Mouse (Mus musculus) MEL (cell line): ENCODE measurements at regions not wholly inside any gene's neighbourhood (a gene's known extent, or its start where the extent isn't known, plus 50 kb on each side); places are given as distances from the start of the nearest gene placed in this dataset.
A peak's percentile ranks its signal among the peaks of the same experiment; 100 is the strongest.

ENCODE experiments used
- DNase-seq: peaks from one replicate; pipeline ENCODE4 v3.0.0; 2011; ENCODE audit warnings: low read depth, low spot score
- H3K27ac ChIP-seq: 2 replicates; pipeline ENCODE4 v1.5.1; 2012; ENCODE audit warnings: low read depth, mild to moderate bottlenecking, control low read depth, low read length, moderate library complexity; ENCODE audit not compliant: control insufficient read depth
- H3K27me3 ChIP-seq, 2 experiments: fragments of 150-350 bp in 1 of 2; sonication (generic) in 1 of 2; 2 replicates each; pipeline ENCODE4 v1.6.1; 2012; ENCODE audit warnings: low read length in 2 of 2, mild to moderate bottlenecking in 2 of 2, improper control_type of control experiment in 1 of 2, moderate library complexity in 1 of 2; ENCODE audit not compliant: insufficient read depth in 2 of 2, control insufficient read depth in 1 of 2
- H3K36me3 ChIP-seq, 2 experiments: 2 replicates each; pipeline ENCODE4 v1.6.1; 2012 to 2014; ENCODE audit warnings: low read length in 2 of 2, improper control_type of control experiment in 1 of 2, inconsistent platforms in 1 of 2, mild to moderate bottlenecking in 1 of 2; ENCODE audit not compliant: insufficient read depth in 2 of 2, control insufficient read depth in 1 of 2
- H3K4me1 ChIP-seq, 2 experiments: fragments of 150-350 bp in 1 of 2; sonication (generic) in 1 of 2; 2 replicates each; pipeline ENCODE4 v1.6.1; 2012; ENCODE audit warnings: low read length in 2 of 2, improper control_type of control experiment in 1 of 2, mild to moderate bottlenecking in 1 of 2; ENCODE audit not compliant: insufficient read depth in 2 of 2, control insufficient read depth in 1 of 2
- H3K4me3 ChIP-seq, 2 experiments: fragments of 150-350 bp in 1 of 2; sonication (generic) in 1 of 2; 2 replicates each; pipeline ENCODE4 v1.5.1; 2012; ENCODE audit warnings: low read depth in 2 of 2, low read length in 2 of 2, mild to moderate bottlenecking in 2 of 2, moderate library complexity in 2 of 2, control low read depth in 1 of 2, improper control_type of control experiment in 1 of 2; ENCODE audit not compliant: control insufficient read depth in 1 of 2, insufficient read depth in 1 of 2
- H3K79me2 ChIP-seq: 2 replicates; pipeline ENCODE4 v1.6.1; 2012; ENCODE audit warnings: mild to moderate bottlenecking, low read length, moderate library complexity; ENCODE audit not compliant: control insufficient read depth, poor library complexity, insufficient read depth
- H3K9ac ChIP-seq: 2 replicates; pipeline ENCODE4 v1.6.1; 2012; ENCODE audit warnings: low read depth, mild to moderate bottlenecking, control low read depth, low read length, moderate library complexity; ENCODE audit not compliant: control insufficient read depth, poor library complexity, severe bottlenecking
- H3K9me3 ChIP-seq: fragments of 150-350 bp; sonication (generic); replicated peaks from 2 replicates; pipeline ENCODE4 v1.6.1; 2012; ENCODE audit warnings: mild to moderate bottlenecking, low read length, improper control_type of control experiment, moderate library complexity; ENCODE audit not compliant: insufficient read depth
- CTCF ChIP-seq, 3 experiments: IDR thresholded peaks in 2 of 3; conservative IDR thresholded peaks in 1 of 3; 2 replicates each; pipeline ENCODE4 v1.5.1; 2011 to 2012; ENCODE audit warnings: low read length in 3 of 3, low read depth in 2 of 3, mild to moderate bottlenecking in 2 of 3, improper control_type of control experiment in 1 of 3, inconsistent platforms in 1 of 3, mixed read lengths in 1 of 3, moderate library complexity in 1 of 3; ENCODE audit not compliant: control insufficient read depth in 1 of 3, insufficient read depth in 1 of 3, poor library complexity in 1 of 3, severe bottlenecking in 1 of 3
- E2F4 ChIP-seq: IDR thresholded peaks from 2 replicates; pipeline ENCODE4 v1.6.1; 2011; ENCODE audit warnings: low read depth, low read length, improper control_type of control experiment, borderline replicate concordance
- EP300 ChIP-seq, 2 experiments: IDR thresholded peaks; 2 replicates each; pipeline ENCODE4 v1.6.1; 2011; ENCODE audit warnings: improper control_type of control experiment in 2 of 2, low read length in 2 of 2, low read depth in 1 of 2, mild to moderate bottlenecking in 1 of 2
- ETS1 ChIP-seq: IDR thresholded peaks from 2 replicates; pipeline ENCODE4 v1.6.1; 2012; ENCODE audit warnings: low read depth, mild to moderate bottlenecking, inconsistent platforms, low read length, improper control_type of control experiment, moderate library complexity
- GABPA ChIP-seq: IDR thresholded peaks from 2 replicates; pipeline ENCODE4 v1.6.1; 2012; ENCODE audit warnings: low read depth, mild to moderate bottlenecking, inconsistent platforms, low read length, improper control_type of control experiment, moderate library complexity
- JUND ChIP-seq: IDR thresholded peaks from 2 replicates; pipeline ENCODE4 v1.6.1; 2011; ENCODE audit warnings: low read depth, mild to moderate bottlenecking, improper control_type of control experiment, low read length
- MAZ ChIP-seq: IDR thresholded peaks from 2 replicates; pipeline ENCODE4 v1.6.1; 2012; ENCODE audit warnings: low read depth, mild to moderate bottlenecking, inconsistent platforms, low read length, improper control_type of control experiment
- MEF2A ChIP-seq: IDR thresholded peaks from 2 replicates; pipeline ENCODE4 v1.6.1; 2014; ENCODE audit warnings: low read depth, mild to moderate bottlenecking, inconsistent platforms, low read length, improper control_type of control experiment; ENCODE audit not compliant: poor library complexity, insufficient replicate concordance, severe bottlenecking; ENCODE audit errors: extremely low read depth
- MYB ChIP-seq: IDR thresholded peaks from 2 replicates; pipeline ENCODE4 v1.6.1; 2011; ENCODE audit warnings: mild to moderate bottlenecking, low read depth, low read length, improper control_type of control experiment
- MYC ChIP-seq: IDR thresholded peaks from 2 replicates; pipeline ENCODE4 v1.6.1; 2011; ENCODE audit warnings: low read depth, mild to moderate bottlenecking, low read length, improper control_type of control experiment, moderate library complexity
- NELFE ChIP-seq: IDR thresholded peaks from 2 replicates; pipeline ENCODE4 v1.6.1; 2011; ENCODE audit warnings: low read depth, low read length, improper control_type of control experiment
- NRF1 ChIP-seq: IDR thresholded peaks from 2 replicates; pipeline ENCODE4 v1.6.1; 2014; ENCODE audit warnings: low read depth, mild to moderate bottlenecking, inconsistent platforms, low read length, improper control_type of control experiment, moderate library complexity; ENCODE audit not compliant: poor library complexity, insufficient read depth, severe bottlenecking
- POLR2A ChIP-seq, 2 experiments: IDR thresholded peaks; 2 replicates each; pipeline ENCODE4 v1.6.1; 2011 to 2012; ENCODE audit warnings: low read length in 2 of 2, mild to moderate bottlenecking in 2 of 2, control low read depth in 1 of 2, improper control_type of control experiment in 1 of 2, low read depth in 1 of 2, moderate library complexity in 1 of 2; ENCODE audit not compliant: control insufficient read depth in 1 of 2, insufficient read depth in 1 of 2, poor library complexity in 1 of 2
- POLR2AphosphoS2 ChIP-seq: IDR thresholded peaks from 2 replicates; pipeline ENCODE4 v1.6.1; 2011; ENCODE audit warnings: low read length, improper control_type of control experiment
- POLR2AphosphoS5 ChIP-seq: IDR thresholded peaks from 2 replicates; pipeline ENCODE4 v1.6.1; 2012; ENCODE audit warnings: low read depth, borderline replicate concordance, mild to moderate bottlenecking, inconsistent platforms, low read length, moderate library complexity, mixed read lengths
- RAD21 ChIP-seq: IDR thresholded peaks from 2 replicates; pipeline ENCODE4 v1.6.1; 2011; ENCODE audit warnings: mild to moderate bottlenecking, low read depth, low read length, improper control_type of control experiment
- RCOR1 ChIP-seq: IDR thresholded peaks from 2 replicates; pipeline ENCODE4 v1.6.1; 2012; ENCODE audit warnings: low read depth, mild to moderate bottlenecking, inconsistent platforms, low read length, improper control_type of control experiment
- SMC3 ChIP-seq: IDR thresholded peaks from 2 replicates; pipeline ENCODE4 v1.6.1; 2011; ENCODE audit warnings: low read depth, low read length, improper control_type of control experiment
- TAL1 ChIP-seq: IDR thresholded peaks from 2 replicates; pipeline ENCODE4 v1.6.1; 2012; ENCODE audit warnings: mild to moderate bottlenecking, inconsistent platforms, low read length, moderate library complexity, mixed read lengths
- TCF12 ChIP-seq: IDR thresholded peaks from 2 replicates; pipeline ENCODE4 v1.6.1; 2014; ENCODE audit warnings: low read depth, mild to moderate bottlenecking, inconsistent platforms, low read length, improper control_type of control experiment, moderate library complexity
- USF1 ChIP-seq: IDR thresholded peaks from 2 replicates; pipeline ENCODE4 v1.6.1; 2014; ENCODE audit warnings: low read depth, mild to moderate bottlenecking, inconsistent platforms, low read length, improper control_type of control experiment, moderate library complexity
- USF2 ChIP-seq, 2 experiments: IDR thresholded peaks; 2 replicates each; pipeline ENCODE4 v1.6.1; 2011 to 2012; ENCODE audit warnings: improper control_type of control experiment in 2 of 2, low read length in 2 of 2, borderline replicate concordance in 1 of 2, inconsistent platforms in 1 of 2, low read depth in 1 of 2, mild to moderate bottlenecking in 1 of 2; ENCODE audit not compliant: insufficient read depth in 1 of 2
- ZMIZ1 ChIP-seq: IDR thresholded peaks from 2 replicates; pipeline ENCODE4 v1.6.1; 2012; ENCODE audit warnings: low read depth, mild to moderate bottlenecking, inconsistent platforms, low read length, improper control_type of control experiment, moderate library complexity

DNA sequence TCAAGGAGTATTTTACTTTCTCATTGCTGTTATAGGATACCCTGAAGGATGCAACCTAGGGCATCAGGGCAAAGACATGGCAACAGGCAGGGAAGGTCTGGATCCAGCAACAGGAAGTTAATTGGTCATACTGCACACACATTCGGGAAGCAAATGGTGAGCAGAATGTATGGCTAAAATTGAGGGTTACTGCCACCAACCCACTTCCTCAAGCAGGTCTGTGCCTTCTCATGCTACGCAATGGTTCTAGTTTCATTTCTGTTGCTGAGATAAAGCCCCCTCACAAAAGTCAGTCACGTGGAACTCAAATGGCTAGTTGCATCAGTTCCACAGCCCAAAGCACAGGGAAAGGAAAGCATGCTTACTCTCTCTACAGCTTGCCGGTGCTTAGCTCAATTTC, 260.5 kb upstream of the Mad2l1 start:
- Histone ChIP-seq H3K4me3 (no peak overlapping the region), H3K9ac (no peak overlapping the region), H3K27me3 (no peaks in the 10 kb centered on the region), H3K9me3 (no peaks in the 10 kb centered on the region), H3K36me3 (peaks cover 0 to 41% of the 10 kb centered on the region in 2 experiments; a peak in 2 of 4 replicates), H3K27ac (peak overlapping the region; percentile 45), H3K79me2 (peaks cover 4% of the 10 kb centered on the region), H3K4me1 (peaks cover 13 to 21% of the 10 kb centered on the region in 2 experiments)
- DNase-seq, result peak; percentile 44
- TF ChIP-seq MAZ (no peak), USF1 (peak; percentile 53; the same call in 1 of the 2 replicates), POLR2A (IDR thresholded peaks at IDR 0.05; ENCODE audit: control insufficient read depth in 1 of 2, insufficient read depth in 1 of 2, low read depth in 1 of 2, low read length in 2 of 2, poor library complexity in 1 of 2) (no peak), USF2 (IDR thresholded peaks at IDR 0.05; ENCODE audit: borderline replicate concordance in 1 of 2, insufficient read depth in 1 of 2, low read depth in 1 of 2, low read length in 2 of 2) (no peak), RCOR1 (no peak), POLR2AphosphoS5 (no peak), ETS1 (peak; percentile 21; the same call in 1 of the 2 replicates), JUND (no peak), RAD21 (no peak)

DNA sequence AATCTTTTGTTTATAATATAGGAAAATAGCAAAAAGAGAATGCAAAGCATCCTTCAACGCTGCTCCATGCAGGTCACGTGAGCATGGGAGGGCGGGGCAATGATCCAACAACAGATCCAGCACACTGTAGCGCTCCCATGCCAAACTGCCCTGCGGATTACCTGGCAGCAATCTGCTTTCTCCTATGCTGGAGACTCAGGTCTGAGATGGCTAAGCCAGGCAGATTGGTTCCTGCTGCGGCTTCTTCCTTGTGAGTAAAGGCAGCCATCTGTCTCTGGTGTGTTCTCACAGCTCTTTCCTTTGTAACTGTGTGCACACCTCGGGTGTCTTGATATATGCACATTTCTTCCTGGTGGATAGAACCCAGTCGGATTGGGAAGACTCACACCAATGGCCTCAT, 254.5 kb upstream of the Mad2l1 start:
- H3K4me1 ChIP-seq, result peaks cover 0 to 3% of the 10 kb centered on the region in 2 experiments; a peak in 1 of 4 replicates

DNA sequence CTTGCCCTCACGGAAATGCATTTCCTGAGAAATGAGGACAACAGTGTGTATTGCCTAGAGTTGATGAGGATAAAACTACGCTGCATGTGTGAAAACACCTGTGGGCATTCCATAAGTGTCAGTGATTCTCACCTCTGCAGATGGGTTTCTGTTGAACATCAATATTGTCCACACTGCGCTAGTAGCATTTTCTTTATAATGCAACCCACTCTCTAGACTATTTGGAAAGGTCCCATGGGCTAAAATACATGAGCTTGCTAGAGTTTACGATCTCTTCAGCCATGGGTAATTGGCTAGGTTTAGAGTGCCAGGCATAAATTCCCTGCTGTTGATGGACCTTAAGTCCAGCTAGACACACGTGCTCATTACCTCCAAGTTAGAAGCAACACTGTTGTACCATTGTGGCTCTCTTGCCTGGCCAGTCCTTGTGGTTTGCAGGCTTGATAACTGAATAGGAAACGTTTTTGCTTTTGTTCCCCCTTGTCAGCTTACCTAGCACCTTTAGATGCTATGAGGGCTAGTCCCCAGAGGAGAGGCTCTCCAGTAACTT, 252.5 kb upstream of the Mad2l1 start:
- Histone ChIP-seq H3K4me3 (no peak overlapping the region), H3K9me3 (no peaks in the 10 kb centered on the region), H3K36me3 (no peaks in the 10 kb centered on the region), H3K27me3 (no peaks in the 10 kb centered on the region), H3K4me1 (peaks cover 0 to 3% of the 10 kb centered on the region in 2 experiments; a peak in 1 of 4 replicates), H3K79me2 (no peaks in the 10 kb centered on the region), H3K9ac (no peak overlapping the region), H3K27ac (no peak overlapping the region)
- no peak for TF ChIP-seq POLR2AphosphoS2
- TF ChIP-seq TCF12, result no peak
- no peak for TF ChIP-seq CTCF (IDR thresholded peaks at IDR 0.05 in 2 of 3, conservative IDR thresholded peaks at IDR 0.05 in 1 of 3; ENCODE audit: control insufficient read depth in 1 of 3, insufficient read depth in 1 of 3, low read depth in 2 of 3, low read length in 3 of 3, poor library complexity in 1 of 3, severe bottlenecking in 1 of 3)
- TF ChIP-seq GABPA, result no peak
- TF ChIP-seq E2F4, result no peak
- no peak for TF ChIP-seq MYC
- TF ChIP-seq SMC3, result no peak
- no peak for TF ChIP-seq NRF1
- no peak for DNase-seq

More for the DNA sequence above, 254.5 kb upstream of the Mad2l1 start:
- Histone ChIP-seq H3K27me3 (no peaks in the 10 kb centered on the region), H3K4me3 (no peak overlapping the region)
- TF ChIP-seq SMC3, result no peak
- no peak for TF ChIP-seq EP300 (IDR thresholded peaks at IDR 0.05; ENCODE audit: low read depth in 1 of 2, low read length in 2 of 2)
- TF ChIP-seq USF1, result no peak
- TF ChIP-seq USF2 (IDR thresholded peaks at IDR 0.05; ENCODE audit: borderline replicate concordance in 1 of 2, insufficient read depth in 1 of 2, low read depth in 1 of 2, low read length in 2 of 2), result no peak
- no peak for TF ChIP-seq NELFE
- no peak for TF ChIP-seq NRF1
- TF ChIP-seq ZMIZ1, result no peak
- no peak for TF ChIP-seq MYB
- no peak for TF ChIP-seq TAL1
- TF ChIP-seq MAZ, result no peak
- no peak for TF ChIP-seq MEF2A
- TF ChIP-seq, all 39 proteins: peak for 0
- H3K27ac ChIP-seq, result no peak overlapping the region
- no peak for DNase-seq
- H3K36me3 ChIP-seq, result no peaks in the 10 kb centered on the region
- H3K9ac ChIP-seq, result no peak overlapping the region
- no peaks in the 10 kb centered on the region for H3K79me2 ChIP-seq
- H3K9me3 ChIP-seq, result no peaks in the 10 kb centered on the region
